Mouse (Mus musculus) neural tube, embryonic 10.5 days (tissue): Measurements from ENCODE around the gene Slc28a3.

Experiments used
- DNase-seq: peaks from one replicate; pipeline ENCODE4 v3.0.0-alpha.2; 2017; ENCODE audit warnings: low spot score; ENCODE audit errors: extremely low spot score

The Slc28a3 gene

GRCm38 (mm10) chr13:58610716-58611115 is at the start of gene Slc28a3:
TSS of gene Slc28a3 (minus strand) at chr13:58610877.
- no peak for DNase-seq

GRCm38 (mm10) chr13:58657987-58658386 is 47.3 kb upstream of the Slc28a3 start:
- DNase-seq = no peak

- no peak for DNase-seq
Measured at GRCm38 (mm10) chr13:58656885-58657284, 46.2 kb upstream of the Slc28a3 start.

- DNase-seq = no peak
Measured at GRCm38 (mm10) chr13:58655552-58655951, 44.9 kb upstream of the Slc28a3 start.

GRCm38 (mm10) chr13:58640330-58640729 is 29.7 kb upstream of the Slc28a3 start:
- DNase-seq = peak; percentile 52

- peak; percentile 39 for DNase-seq
Measured at GRCm38 (mm10) chr13:58638950-58639349, 28.3 kb upstream of the Slc28a3 start.

- peak; percentile 65 for DNase-seq
Measured at GRCm38 (mm10) chr13:58637360-58638002, 26.8 kb upstream of the Slc28a3 start.

GRCm38 (mm10) chr13:58633887-58634286 is 23.2 kb upstream of the Slc28a3 start:
- DNase-seq = no peak

GRCm38 (mm10) chr13:58630756-58631155 is 20.1 kb upstream of the Slc28a3 start:
- DNase-seq = no peak

- DNase-seq = peak; percentile 46
Measured at GRCm38 (mm10) chr13:58629365-58630050, 18.8 kb upstream of the Slc28a3 start.

GRCm38 (mm10) chr13:58622647-58623046 is 12.0 kb upstream of the Slc28a3 start:
- no peak for DNase-seq

GRCm38 (mm10) chr13:58619301-58619700 is 8.6 kb upstream of the Slc28a3 start:
- DNase-seq = no peak

- no peak for DNase-seq
Measured at GRCm38 (mm10) chr13:58610059-58610458, 618 bp downstream of the Slc28a3 start.

- DNase-seq = no peak
Measured at GRCm38 (mm10) chr13:58601201-58601855, 9.3 kb downstream of the Slc28a3 start.

GRCm38 (mm10) chr13:58598578-58598977 is 12.1 kb downstream of the Slc28a3 start:
- DNase-seq = no peak

GRCm38 (mm10) chr13:58593129-58593528 is 17.5 kb downstream of the Slc28a3 start:
- DNase-seq = no peak

GRCm38 (mm10) chr13:58591912-58592311 is 18.8 kb downstream of the Slc28a3 start:
- no peak for DNase-seq

GRCm38 (mm10) chr13:58590630-58591029 is 20.0 kb downstream of the Slc28a3 start:
- peak; percentile 51 for DNase-seq

- DNase-seq = peak; percentile 87
Measured at GRCm38 (mm10) chr13:58589517-58589858, 21.2 kb downstream of the Slc28a3 start.

GRCm38 (mm10) chr13:58588655-58589516 is 21.8 kb downstream of the Slc28a3 start:
- no peak for DNase-seq

- DNase-seq = no peak
Measured at GRCm38 (mm10) chr13:58587962-58588361, 22.7 kb downstream of the Slc28a3 start.

- no peak for DNase-seq
Measured at GRCm38 (mm10) chr13:58566181-58566580, 44.5 kb downstream of the Slc28a3 start.
